Mouse (Mus musculus) lung, embryonic 14.5 days (tissue): ENCODE data around the gene Col15a1. TPM values are rescaled to one million over a fixed set of nuclear protein-coding genes. Genes with fewer than 3 reads are reported as not detected.

Experiments
- ATAC-seq: fragments of 200-750 bp; cut with Nextera tagmentation; 2 replicates; pipeline ENCODE4 v1.8.0; 2017; ENCODE audit warnings: mild to moderate bottlenecking, moderate TSS enrichment, moderate library complexity; ENCODE audit not compliant: insufficient read depth
- DNase-seq: peaks from one replicate; pipeline ENCODE4 v3.0.0-alpha.2; 2015
- H3K27ac ChIP-seq: fragments of 300-500 bp; sonication (generic); 2 replicates; pipeline ENCODE4 v1.5.1; 2014; ENCODE audit warnings: low read depth, mild to moderate bottlenecking, moderate library complexity
- H3K27me3 ChIP-seq: fragments of 300-500 bp; sonication (generic); 2 replicates; pipeline ENCODE4 v1.6.1; 2014; ENCODE audit warnings: low read length, control low read depth; ENCODE audit not compliant: insufficient read depth
- H3K36me3 ChIP-seq: fragments of 300-500 bp; sonication (generic); 2 replicates; pipeline ENCODE4 v1.6.1; 2014; ENCODE audit warnings: control low read depth; ENCODE audit not compliant: insufficient read depth
- H3K4me1 ChIP-seq: fragments of 300-500 bp; sonication (generic); 2 replicates; pipeline ENCODE4 v1.6.1; 2014; ENCODE audit warnings: antibody characterized with exemption, control low read depth; ENCODE audit not compliant: insufficient read depth
- H3K4me2 ChIP-seq: fragments of 300-500 bp; sonication (generic); 2 replicates; pipeline ENCODE4 v1.6.1; 2014; ENCODE audit warnings: mild to moderate bottlenecking
- H3K4me3 ChIP-seq: fragments of 300-500 bp; sonication (generic); 2 replicates; pipeline ENCODE4 v1.5.1; 2014; ENCODE audit warnings: low read depth, low read length
- H3K9ac ChIP-seq: fragments of 300-500 bp; sonication (generic); 2 replicates; pipeline ENCODE4 v1.6.1; 2014
- H3K9me3 ChIP-seq: fragments of 300-500 bp; sonication (generic); 2 replicates; pipeline ENCODE4 v1.6.1; 2016; ENCODE audit warnings: low read depth, low read length, control low read depth
- CTCF ChIP-seq: IDR thresholded peaks from 2 replicates; pipeline ENCODE4 v1.5.1; 2016; ENCODE audit warnings: antibody characterized with exemption, low read depth
- WGBS: fragments of 180-500 bp; shearing (Covaris S2); extraction: QIAGEN DNeasy Blood & Tissue Kit; methylation state at CpG from one replicate; pipeline ENCODE4 v1.1.7; 2014; 5-methylcytosine and 5-hydroxymethylcytosine counted together
- polyA plus RNA-seq: library from polyadenylated mRNA; unstranded; fragments of >200 nt; fragmentation: Nextera tagmentation; extraction: Ambion mirVana; gene quantifications from 2 replicates; pipeline ENCODE4 v1.2.1, GENCODE M21; 2014

The Col15a1 gene
- polyA plus RNA-seq, 1 experiment from 2014 or later = 22.1 TPM

DNA sequence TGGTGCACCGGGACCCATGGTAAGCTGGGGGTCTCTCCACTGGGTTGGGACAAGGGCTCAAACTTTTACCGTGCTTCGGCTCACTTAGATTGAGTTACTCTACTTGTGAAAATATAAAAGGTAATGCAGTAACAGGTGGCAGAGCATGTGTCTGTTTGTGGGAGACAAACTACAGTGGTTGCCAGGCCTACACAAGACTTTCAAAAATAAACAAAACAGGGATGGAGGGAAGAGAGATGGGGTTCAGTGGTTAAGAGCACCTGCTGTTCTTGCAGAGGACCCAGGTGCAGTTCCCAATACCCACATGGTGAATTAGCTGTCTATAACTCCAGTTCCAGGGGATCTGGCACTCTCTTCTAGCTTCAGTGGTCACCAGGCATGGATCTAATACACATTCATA is 81.6 kb downstream of the Col15a1 start:
- Histone ChIP-seq H3K27me3 (no peaks in the 10 kb centered on the region), H3K27ac (no peak overlapping the region), H3K4me1 (peaks cover 14% of the 10 kb centered on the region), H3K4me3 (no peak overlapping the region), H3K36me3 (no peaks in the 10 kb centered on the region), H3K9me3 (no peaks in the 10 kb centered on the region), H3K9ac (no peak overlapping the region), H3K4me2 (no peak overlapping the region)
- ATAC-seq = no peak
- no peak for DNase-seq
- WGBS = 91% methylated on average over 3 of the region's 3 CpGs
- no peak for TF ChIP-seq CTCF

DNA sequence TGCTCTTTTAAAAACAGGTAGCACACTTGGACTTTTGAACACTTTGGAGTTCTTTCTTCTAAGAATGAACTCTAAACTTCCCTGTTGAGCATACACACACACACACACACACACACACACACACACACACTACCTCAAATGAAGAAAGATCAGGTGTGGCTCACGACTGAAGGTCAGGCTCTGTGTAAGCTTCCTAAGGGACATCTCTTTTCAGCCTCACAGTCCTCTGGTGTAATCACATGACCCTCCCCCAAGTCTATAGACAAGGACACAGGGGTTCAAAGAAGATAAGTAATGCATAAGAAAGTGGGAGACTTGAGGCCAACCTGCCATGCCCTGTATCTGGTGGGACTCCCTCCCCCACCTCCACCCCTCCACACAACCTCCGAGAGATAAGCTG is 82.5 kb downstream of the Col15a1 start:
- WGBS = 67% methylated on average over 2 of the region's 2 CpGs
- ATAC-seq (no peak), DNase-seq (no peak)
- H3K4me1 ChIP-seq = peaks cover 6% of the 10 kb centered on the region; the same call in 1 of the 2 replicates
- no peaks in the 10 kb centered on the region for H3K9me3 ChIP-seq
- no peak overlapping the region for H3K9ac ChIP-seq
- H3K36me3 ChIP-seq = no peaks in the 10 kb centered on the region
- H3K4me3 ChIP-seq = no peak overlapping the region
- H3K27me3 ChIP-seq = no peaks in the 10 kb centered on the region
- H3K27ac ChIP-seq = no peak overlapping the region
- no peak overlapping the region for H3K4me2 ChIP-seq
- no peak for TF ChIP-seq CTCF

DNA sequence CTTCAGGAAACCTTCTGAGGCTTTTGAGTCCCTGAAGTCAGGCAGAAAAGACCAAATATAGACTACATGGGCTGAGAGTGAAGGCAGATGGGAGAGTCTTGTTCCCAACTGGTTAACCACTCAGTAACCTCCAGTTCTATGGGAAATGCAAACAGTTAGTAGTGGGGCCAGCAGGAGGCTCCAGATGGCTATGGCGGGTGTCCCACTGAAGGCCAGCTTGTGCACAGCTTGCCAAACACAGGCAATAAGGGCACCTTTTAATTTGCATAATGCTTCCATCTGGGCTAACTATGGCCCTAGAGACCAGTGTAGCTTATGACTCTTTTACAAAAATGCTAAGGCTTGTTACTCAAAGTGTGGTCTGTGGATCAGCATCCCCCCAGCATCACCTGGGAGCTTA is 83.1 kb downstream of the Col15a1 start:
- Histone ChIP-seq H3K4me3 (no peak overlapping the region), H3K9ac (no peak overlapping the region), H3K9me3 (no peaks in the 10 kb centered on the region), H3K27ac (no peak overlapping the region), H3K4me2 (no peak overlapping the region), H3K36me3 (no peaks in the 10 kb centered on the region), H3K4me1 (peaks cover 6% of the 10 kb centered on the region; the same call in 1 of the 2 replicates), H3K27me3 (no peaks in the 10 kb centered on the region)
- TF ChIP-seq CTCF = no peak
- WGBS = 57% methylated on average over 1 of the region's 1 CpGs
- DNase-seq (no peak), ATAC-seq (no peak)

GRCm38 (mm10) chr4:47292956-47293355 is 85.0 kb downstream of the Col15a1 start:
- Histone ChIP-seq H3K9me3 (no peaks in the 10 kb centered on the region), H3K4me1 (peaks cover 6% of the 10 kb centered on the region; the same call in 1 of the 2 replicates), H3K4me3 (no peak overlapping the region), H3K4me2 (no peak overlapping the region), H3K27me3 (no peaks in the 10 kb centered on the region), H3K36me3 (no peaks in the 10 kb centered on the region), H3K27ac (peak overlapping the region; percentile 16; the same call in 1 of the 2 replicates), H3K9ac (no peak overlapping the region)
- WGBS = 51% methylated on average over 4 of the region's 4 CpGs
- ATAC-seq = no peak
- no peak for DNase-seq
- no peak for TF ChIP-seq CTCF

DNA sequence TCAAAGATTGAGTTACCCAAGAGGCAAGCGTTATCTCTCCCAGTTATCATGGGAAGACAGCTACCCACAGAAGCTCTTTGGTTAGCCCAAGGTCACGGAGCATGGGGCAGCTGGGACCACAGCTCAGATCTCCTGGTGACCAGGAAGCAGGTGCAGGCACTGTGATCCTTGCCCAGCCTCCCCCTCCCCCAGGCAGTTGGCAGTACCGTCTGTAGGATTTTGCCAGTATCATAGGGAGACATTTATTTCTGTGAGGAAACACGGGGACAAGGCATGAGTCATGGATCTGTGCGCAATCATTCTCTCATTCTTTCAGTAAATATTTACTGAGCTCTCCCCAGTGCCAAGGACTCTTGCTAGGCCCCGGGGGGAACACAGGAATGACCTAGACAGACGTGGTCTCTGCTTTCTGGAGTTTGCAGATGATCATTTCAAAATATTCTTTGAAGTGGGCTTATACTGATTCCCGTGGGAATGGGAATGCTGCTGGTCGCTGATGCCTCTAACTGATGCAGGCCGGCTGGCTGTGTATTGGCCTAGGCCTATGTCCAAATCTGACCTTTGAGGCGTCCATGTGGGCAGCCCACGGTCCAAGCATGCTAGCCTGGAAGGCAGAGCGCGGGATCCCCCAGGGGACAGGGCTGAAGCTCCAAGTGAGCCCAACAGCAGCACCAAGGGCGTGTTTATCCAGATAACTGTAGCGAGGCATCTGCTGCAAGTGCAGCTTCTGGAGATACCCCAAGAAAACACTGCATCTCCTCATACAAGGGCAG is 86.0 kb downstream of the Col15a1 start:
- H3K9me3 ChIP-seq = no peaks in the 10 kb centered on the region
- no peak overlapping the region for H3K9ac ChIP-seq
- TF ChIP-seq CTCF = no peak
- peaks cover 6% of the 10 kb centered on the region; the same call in 1 of the 2 replicates for H3K4me1 ChIP-seq
- ATAC-seq (peak; percentile 80), DNase-seq (peak; percentile 71)
- WGBS = 32% methylated on average over 16 of the region's 16 CpGs
- H3K4me2 ChIP-seq = peak overlapping the region; percentile 14; the same call in 1 of the 2 replicates
- H3K27me3 ChIP-seq = no peaks in the 10 kb centered on the region
- peak overlapping the region; percentile 66 for H3K27ac ChIP-seq
- no peak overlapping the region for H3K4me3 ChIP-seq
- H3K36me3 ChIP-seq = no peaks in the 10 kb centered on the region

GRCm38 (mm10) chr4:47294544-47295070 is 86.6 kb downstream of the Col15a1 start:
- DNase-seq = no peak
- WGBS = 82% methylated on average over 7 of the region's 7 CpGs
- Histone ChIP-seq H3K36me3 (no peaks in the 10 kb centered on the region), H3K9me3 (no peaks in the 10 kb centered on the region), H3K4me2 (no peak overlapping the region), H3K9ac (no peak overlapping the region), H3K27ac (peak overlapping the region; percentile 66), H3K27me3 (no peaks in the 10 kb centered on the region), H3K4me3 (no peak overlapping the region), H3K4me1 (peaks cover 6% of the 10 kb centered on the region; the same call in 1 of the 2 replicates)
- peak; percentile 42 for ATAC-seq
- no peak for TF ChIP-seq CTCF

DNA sequence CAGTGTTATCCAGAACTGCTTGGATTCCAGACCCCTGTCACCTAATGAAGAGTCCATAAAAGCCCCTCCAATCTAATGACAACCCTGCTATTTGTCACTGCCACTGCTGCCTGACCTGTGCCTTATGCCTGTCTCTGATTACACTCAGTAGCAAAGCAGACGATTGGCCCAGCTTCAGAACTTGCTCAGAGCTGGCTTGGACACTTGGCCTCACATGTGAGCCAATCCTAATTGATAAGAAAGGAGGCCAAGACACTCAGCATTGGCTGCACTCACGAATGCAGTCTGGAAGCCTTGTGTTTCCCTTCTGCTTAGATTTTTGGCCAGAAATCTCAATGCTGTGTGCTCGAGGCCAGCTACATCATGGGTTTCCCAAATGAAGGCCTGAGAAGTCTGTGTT is 87.6 kb downstream of the Col15a1 start:
- H3K9me3 ChIP-seq = no peaks in the 10 kb centered on the region
- no peak overlapping the region for H3K9ac ChIP-seq
- no peaks in the 10 kb centered on the region for H3K27me3 ChIP-seq
- H3K4me1 ChIP-seq = peaks cover 6% of the 10 kb centered on the region; the same call in 1 of the 2 replicates
- H3K4me2 ChIP-seq = no peak overlapping the region
- ATAC-seq = peak; percentile 33; the same call in 1 of the 2 replicates
- WGBS = 39% methylated on average over 3 of the region's 3 CpGs
- no peak for TF ChIP-seq CTCF
- no peak overlapping the region for H3K27ac ChIP-seq
- DNase-seq = peak; percentile 47
- H3K4me3 ChIP-seq = no peak overlapping the region
- H3K36me3 ChIP-seq = no peaks in the 10 kb centered on the region
